Mouse (Mus musculus): Measurements from ENCODE around the gene Erc2.

GRCm38 (mm10) chr14:28409390-28409789, 787.2 kb downstream of the Erc2 start:
- TF ChIP-seq CTCF (IDR thresholded peaks at IDR 0.05; ENCODE audit: low read depth, low read length) = no peak
- no peak for TF ChIP-seq POLR2A (IDR thresholded peaks at IDR 0.05; ENCODE audit: extremely low read depth, insufficient read depth, low read length)
